Mouse (Mus musculus): ENCODE results near the gene Rgs6. TPM values are rescaled to one million over a fixed set of nuclear protein-coding genes. Genes with fewer than 3 reads are reported as not detected.

Rgs6 gene
- polyA plus RNA-seq, 1 experiment, result 16.8 TPM

DNA sequence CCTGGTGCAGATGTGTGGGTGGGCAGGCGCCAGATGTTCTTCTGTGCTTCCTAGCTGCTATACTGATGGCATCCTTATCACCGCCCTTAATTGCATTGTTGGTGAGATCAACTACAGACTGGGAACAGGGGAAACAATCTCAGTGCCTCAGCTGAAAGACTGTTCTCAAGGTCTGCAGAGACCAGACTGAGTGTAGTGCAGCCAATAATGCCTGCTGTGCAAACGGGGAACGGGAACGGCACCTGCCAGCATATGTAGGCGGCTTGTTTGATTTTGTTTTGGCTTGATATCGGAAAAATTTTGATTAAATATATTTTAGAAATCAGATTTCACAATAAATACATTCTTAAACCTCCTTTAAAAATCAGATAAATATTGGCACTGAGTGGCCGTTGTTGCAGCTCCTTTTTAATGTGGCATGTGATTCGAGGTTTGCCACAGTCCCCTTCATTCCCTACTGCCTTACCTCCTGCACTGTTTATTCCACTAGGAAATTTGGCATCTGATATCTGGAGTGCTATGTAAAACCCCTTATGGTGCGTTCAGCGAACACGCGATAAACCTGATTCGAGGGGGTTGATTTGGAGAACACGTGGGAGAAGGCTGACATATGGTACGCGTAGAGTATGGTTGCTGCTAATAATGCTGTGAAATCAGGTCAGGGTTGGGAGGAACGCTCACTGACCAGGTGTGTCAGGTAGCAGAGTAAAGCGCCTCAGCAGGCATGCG, 333.4 kb downstream of the Rgs6 start:
- no peak overlapping the region for H3K4me3 ChIP-seq (replicated peaks; ENCODE audit: insufficient read depth, low read depth, low read length)
- WGBS, result 42% methylated on average over 20 of the region's 20 CpGs
- H3K27ac ChIP-seq (ENCODE audit: insufficient read depth, low read length), result no peak overlapping the region
- no peak for TF ChIP-seq CTCF (IDR thresholded peaks at IDR 0.05; ENCODE audit: borderline replicate concordance, insufficient read depth, low read depth, low read length)
- TF ChIP-seq POLR2A (IDR thresholded peaks at IDR 0.05; ENCODE audit: borderline replicate concordance, insufficient read depth, low read length), result no peak
- no peak for DNase-seq
- H3K27me3 ChIP-seq (ENCODE audit: control insufficient read depth, insufficient read depth, low read length), result no peaks in the 10 kb centered on the region
- H3K4me1 ChIP-seq (ENCODE audit: control insufficient read depth, insufficient read depth, low read length), result no peaks in the 10 kb centered on the region; the same call in 1 of the 2 replicates

DNA sequence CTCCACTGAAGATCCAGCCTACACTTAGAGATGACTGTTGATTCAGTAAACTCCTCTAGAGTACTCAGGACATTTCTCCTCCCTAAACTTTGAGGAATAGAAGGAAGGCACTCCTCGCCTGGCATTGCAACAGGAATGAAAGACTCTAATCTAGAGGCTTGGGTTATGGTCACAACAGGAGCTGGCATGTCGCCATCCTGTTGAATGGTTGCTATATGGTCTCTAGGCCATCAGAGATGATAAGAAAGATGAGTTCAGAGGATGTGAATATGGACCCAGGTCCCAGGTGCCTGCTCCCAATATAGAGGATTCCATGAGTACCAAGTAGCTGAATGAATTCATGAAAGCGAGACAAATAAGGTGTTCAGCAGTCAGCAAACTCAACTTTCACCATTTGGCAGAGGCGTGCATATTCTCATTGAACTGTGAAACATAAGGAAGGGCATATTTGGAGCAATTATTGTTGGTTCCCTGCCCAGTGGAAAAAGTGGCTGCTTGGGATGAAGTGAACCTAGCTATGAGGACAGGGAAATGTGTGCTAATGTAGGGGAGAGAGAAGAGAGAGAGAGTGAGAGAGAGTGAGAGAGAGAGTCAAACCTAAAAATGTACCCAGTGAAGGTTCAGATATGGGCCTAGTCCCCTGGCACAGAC, 334.9 kb downstream of the Rgs6 start:
- 26% methylated on average over 4 of the region's 4 CpGs for WGBS
- Histone ChIP-seq H3K27ac (ENCODE audit: insufficient read depth, low read length) (no peak overlapping the region), H3K4me1 (ENCODE audit: control insufficient read depth, insufficient read depth, low read length) (no peaks in the 10 kb centered on the region; the same call in 1 of the 2 replicates)

GRCm38 (mm10) chr12:82932706-82933461, 344.8 kb downstream of the Rgs6 start:
- H3K4me3 ChIP-seq (replicated peaks; ENCODE audit: insufficient read depth, low read depth, low read length), result peak overlapping the region; percentile 23
- peak; percentile 70 to 81 for DNase-seq
- no peaks in the 10 kb centered on the region for H3K27me3 ChIP-seq (ENCODE audit: control insufficient read depth, insufficient read depth, low read length)
- H3K4me1 ChIP-seq (ENCODE audit: control insufficient read depth, insufficient read depth, low read length), result peaks cover 7% of the 10 kb centered on the region; the same call in 1 of the 2 replicates
- TF ChIP-seq CTCF (IDR thresholded peaks at IDR 0.05; ENCODE audit: borderline replicate concordance, insufficient read depth, low read depth, low read length) (no peak), POLR2A (IDR thresholded peaks at IDR 0.05; ENCODE audit: borderline replicate concordance, insufficient read depth, low read length) (no peak)
- H3K27ac ChIP-seq (ENCODE audit: insufficient read depth, low read length), result no peak overlapping the region
- whole genome bisulfite sequencing, result 5% methylated on average over 14 of the region's 14 CpGs

More for the DNA sequence above, 334.9 kb downstream of the Rgs6 start:
- DNase-seq, result peak in 1 of 2 experiments; percentile 24
- H3K4me3 ChIP-seq (replicated peaks; ENCODE audit: insufficient read depth, low read depth, low read length), result no peak overlapping the region
- H3K27me3 ChIP-seq (ENCODE audit: control insufficient read depth, insufficient read depth, low read length), result peaks cover 2% of the 10 kb centered on the region; the same call in 1 of the 2 replicates
- TF ChIP-seq CTCF (IDR thresholded peaks at IDR 0.05; ENCODE audit: borderline replicate concordance, insufficient read depth, low read depth, low read length), result no peak
- no peak for TF ChIP-seq POLR2A (IDR thresholded peaks at IDR 0.05; ENCODE audit: borderline replicate concordance, insufficient read depth, low read length)

- Histone ChIP-seq H3K27me3 (ENCODE audit: control insufficient read depth, insufficient read depth, low read length) (no peaks in the 10 kb centered on the region), H3K4me3 (replicated peaks; ENCODE audit: insufficient read depth, low read depth, low read length) (no peak overlapping the region), H3K4me1 (ENCODE audit: control insufficient read depth, insufficient read depth, low read length) (peaks cover 7% of the 10 kb centered on the region; the same call in 1 of the 2 replicates), H3K27ac (ENCODE audit: insufficient read depth, low read length) (no peak overlapping the region)
- no peak for TF ChIP-seq POLR2A (IDR thresholded peaks at IDR 0.05; ENCODE audit: borderline replicate concordance, insufficient read depth, low read length)
- TF ChIP-seq CTCF (IDR thresholded peaks at IDR 0.05; ENCODE audit: borderline replicate concordance, insufficient read depth, low read depth, low read length), result no peak
- WGBS, result 88% methylated on average over 6 of the region's 6 CpGs
- DNase-seq, result no peak
These were observed 347.1 kb downstream of the Rgs6 start for GRCm38 (mm10) chr12:82935121-82935762.

- 100% methylated on average over 1 of the region's 1 CpGs for WGBS
- DNase-seq, result no peak
- H3K27ac ChIP-seq (ENCODE audit: insufficient read depth, low read length), result no peak overlapping the region
- no peak overlapping the region for H3K4me3 ChIP-seq (replicated peaks; ENCODE audit: insufficient read depth, low read depth, low read length)
- H3K4me1 ChIP-seq (ENCODE audit: control insufficient read depth, insufficient read depth, low read length), result peaks cover 7% of the 10 kb centered on the region; the same call in 1 of the 2 replicates
- TF ChIP-seq POLR2A (IDR thresholded peaks at IDR 0.05; ENCODE audit: borderline replicate concordance, insufficient read depth, low read length) (no peak), CTCF (IDR thresholded peaks at IDR 0.05; ENCODE audit: borderline replicate concordance, insufficient read depth, low read depth, low read length) (no peak)
- H3K27me3 ChIP-seq (ENCODE audit: control insufficient read depth, insufficient read depth, low read length), result no peaks in the 10 kb centered on the region
These were observed 347.7 kb downstream of the Rgs6 start for GRCm38 (mm10) chr12:82935767-82936166.

DNA sequence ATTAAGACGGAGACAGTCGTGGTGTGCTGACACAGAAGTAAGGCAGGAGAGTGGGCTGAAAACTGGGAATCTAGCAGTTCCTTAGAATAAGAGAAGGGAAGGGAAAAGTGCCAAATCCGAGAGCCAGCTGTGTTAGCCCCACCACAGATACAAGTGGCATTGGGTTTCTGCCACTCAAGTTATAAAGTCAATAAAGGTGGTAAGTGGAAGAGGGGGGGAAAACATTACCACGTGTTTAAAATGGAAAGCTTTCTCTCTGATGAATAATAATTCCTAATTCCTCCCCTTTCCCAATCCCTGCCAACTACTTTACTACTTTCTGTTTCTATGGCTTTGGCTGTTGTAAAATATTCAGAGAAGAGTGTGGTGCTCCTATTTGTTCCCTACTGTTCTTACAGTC, 352.4 kb downstream of the Rgs6 start:
- no peaks in the 10 kb centered on the region for H3K27me3 ChIP-seq (ENCODE audit: control insufficient read depth, insufficient read depth, low read length)
- no peak overlapping the region for H3K27ac ChIP-seq (ENCODE audit: insufficient read depth, low read length)
- H3K4me1 ChIP-seq (ENCODE audit: control insufficient read depth, insufficient read depth, low read length), result no peaks in the 10 kb centered on the region
- TF ChIP-seq CTCF (IDR thresholded peaks at IDR 0.05; ENCODE audit: borderline replicate concordance, insufficient read depth, low read depth, low read length), result no peak
- TF ChIP-seq POLR2A (IDR thresholded peaks at IDR 0.05; ENCODE audit: borderline replicate concordance, insufficient read depth, low read length), result no peak
- WGBS, result 62% methylated on average over 4 of the region's 4 CpGs
- DNase-seq, result no peak
- H3K4me3 ChIP-seq (replicated peaks; ENCODE audit: insufficient read depth, low read depth, low read length), result no peak overlapping the region

- WGBS, result 1% methylated on average over 5 of the region's 5 CpGs
- TF ChIP-seq POLR2A (IDR thresholded peaks at IDR 0.05; ENCODE audit: borderline replicate concordance, insufficient read depth, low read length), result no peak
- TF ChIP-seq CTCF (IDR thresholded peaks at IDR 0.05; ENCODE audit: borderline replicate concordance, insufficient read depth, low read depth, low read length), result peak; percentile 64
- Histone ChIP-seq H3K27me3 (ENCODE audit: control insufficient read depth, insufficient read depth, low read length) (no peaks in the 10 kb centered on the region), H3K27ac (ENCODE audit: insufficient read depth, low read length) (no peak overlapping the region), H3K4me3 (replicated peaks; ENCODE audit: insufficient read depth, low read depth, low read length) (no peak overlapping the region), H3K4me1 (ENCODE audit: control insufficient read depth, insufficient read depth, low read length) (no peaks in the 10 kb centered on the region)
- DNase-seq, result peak; percentile 67 to 83
These were observed 358.4 kb downstream of the Rgs6 start for GRCm38 (mm10) chr12:82946507-82946906.

Measured in cerebellum, adult 2 months (tissue).